Mouse (Mus musculus): ENCODE measurements around the gene Ano3. TPM values are rescaled to one million over a fixed set of nuclear protein-coding genes. Genes with fewer than 3 reads are reported as not detected.

Ano3 gene
- polyA plus RNA-seq, 1 experiment from 2014 or later = 0.73 TPM

GRCm38 (mm10) chr2:110737236-110737635 is 213.5 kb downstream of the Ano3 start:
- Histone ChIP-seq H3K4me3 (ENCODE audit: low read depth, low read length) (no peak overlapping the region), H3K36me3 (replicated peaks; ENCODE audit: control insufficient read depth, insufficient read depth, low read depth, low read length) (no peaks in the 10 kb centered on the region), H3K4me1 (ENCODE audit: control insufficient read depth, insufficient read depth, low read length) (no peaks in the 10 kb centered on the region), H3K9ac (replicated peaks; ENCODE audit: low read length) (no peak overlapping the region), H3K4me2 (ENCODE audit: low read depth, low read length) (no peak overlapping the region), H3K27me3 (ENCODE audit: control insufficient read depth, insufficient read depth, low read length) (no peaks in the 10 kb centered on the region), H3K9me3 (replicated peaks; ENCODE audit: control insufficient read depth, low read length) (no peaks in the 10 kb centered on the region), H3K27ac (replicated peaks; ENCODE audit: low read depth, low read length) (no peak overlapping the region)
- 79% methylated on average over 4 of the region's 4 CpGs for WGBS
- DNase-seq (ENCODE audit: low spot score) (no peak), ATAC-seq (replicated peaks; ENCODE audit: insufficient number of reproducible peaks, low FRiP score, low TSS enrichment, low read depth) (no peak)

GRCm38 (mm10) chr2:110726106-110726505 is 224.6 kb downstream of the Ano3 start:
- ATAC-seq (replicated peaks; ENCODE audit: insufficient number of reproducible peaks, low FRiP score, low TSS enrichment, low read depth) = no peak
- H3K4me1 ChIP-seq (ENCODE audit: control insufficient read depth, insufficient read depth, low read length) = no peaks in the 10 kb centered on the region

GRCm38 (mm10) chr2:110722208-110722607 is 228.5 kb downstream of the Ano3 start:
- ATAC-seq (replicated peaks; ENCODE audit: insufficient number of reproducible peaks, low FRiP score, low TSS enrichment, low read depth) (no peak), DNase-seq (ENCODE audit: low spot score) (no peak)
- no peak overlapping the region for H3K27ac ChIP-seq (replicated peaks; ENCODE audit: low read depth, low read length)
- H3K9me3 ChIP-seq (replicated peaks; ENCODE audit: control insufficient read depth, low read length) = no peaks in the 10 kb centered on the region
- no peaks in the 10 kb centered on the region for H3K27me3 ChIP-seq (ENCODE audit: control insufficient read depth, insufficient read depth, low read length)
- no peaks in the 10 kb centered on the region for H3K36me3 ChIP-seq (replicated peaks; ENCODE audit: control insufficient read depth, insufficient read depth, low read depth, low read length)
- H3K4me2 ChIP-seq (ENCODE audit: low read depth, low read length) = no peak overlapping the region
- H3K4me1 ChIP-seq (ENCODE audit: control insufficient read depth, insufficient read depth, low read length) = no peaks in the 10 kb centered on the region
- WGBS = 90% methylated on average over 1 of the region's 1 CpGs
- no peak overlapping the region for H3K4me3 ChIP-seq (ENCODE audit: low read depth, low read length)
- H3K9ac ChIP-seq (replicated peaks; ENCODE audit: low read length) = no peak overlapping the region

More at GRCm38 (mm10) chr2:110726106-110726505, 224.6 kb downstream of the Ano3 start:
- Histone ChIP-seq H3K27ac (replicated peaks; ENCODE audit: low read depth, low read length) (no peak overlapping the region), H3K9ac (replicated peaks; ENCODE audit: low read length) (no peak overlapping the region), H3K4me2 (ENCODE audit: low read depth, low read length) (no peak overlapping the region), H3K27me3 (ENCODE audit: control insufficient read depth, insufficient read depth, low read length) (no peaks in the 10 kb centered on the region), H3K9me3 (replicated peaks; ENCODE audit: control insufficient read depth, low read length) (no peaks in the 10 kb centered on the region), H3K36me3 (replicated peaks; ENCODE audit: control insufficient read depth, insufficient read depth, low read depth, low read length) (no peaks in the 10 kb centered on the region), H3K4me3 (ENCODE audit: low read depth, low read length) (no peak overlapping the region)
- DNase-seq (ENCODE audit: low spot score) = no peak

GRCm38 (mm10) chr2:110721290-110721753 is 229.4 kb downstream of the Ano3 start, which contains the start of gene Muc15:
Gene Muc15, plus strand, starts transcription at chr2:110721340.
- WGBS = 45% methylated on average over 3 of the region's 3 CpGs
- no peaks in the 10 kb centered on the region for H3K9me3 ChIP-seq (replicated peaks; ENCODE audit: control insufficient read depth, low read length)
- no peak within 1 kb of the TSS for H3K4me3 ChIP-seq (ENCODE audit: low read depth, low read length)
- H3K9ac ChIP-seq (replicated peaks; ENCODE audit: low read length) = no peak within 1 kb of the TSS
- DNase-seq (ENCODE audit: low spot score) (no peak), ATAC-seq (replicated peaks; ENCODE audit: insufficient number of reproducible peaks, low FRiP score, low TSS enrichment, low read depth) (no peak)
- no peaks in the 10 kb centered on the region for H3K4me1 ChIP-seq (ENCODE audit: control insufficient read depth, insufficient read depth, low read length)
- no peaks in the 10 kb centered on the region for H3K36me3 ChIP-seq (replicated peaks; ENCODE audit: control insufficient read depth, insufficient read depth, low read depth, low read length)
- H3K27ac ChIP-seq (replicated peaks; ENCODE audit: low read depth, low read length) = no peak within 1 kb of the TSS
- H3K4me2 ChIP-seq (ENCODE audit: low read depth, low read length) = no peak within 1 kb of the TSS
- H3K27me3 ChIP-seq (ENCODE audit: control insufficient read depth, insufficient read depth, low read length) = no peaks in the 10 kb centered on the region

GRCm38 (mm10) chr2:110719051-110719450 is 231.7 kb downstream of the Ano3 start:
- no peaks in the 10 kb centered on the region for H3K27me3 ChIP-seq (ENCODE audit: control insufficient read depth, insufficient read depth, low read length)
- H3K4me2 ChIP-seq (ENCODE audit: low read depth, low read length) = no peak overlapping the region
- DNase-seq (ENCODE audit: low spot score) (no peak), ATAC-seq (replicated peaks; ENCODE audit: insufficient number of reproducible peaks, low FRiP score, low TSS enrichment, low read depth) (no peak)
- H3K27ac ChIP-seq (replicated peaks; ENCODE audit: low read depth, low read length) = no peak overlapping the region
- H3K36me3 ChIP-seq (replicated peaks; ENCODE audit: control insufficient read depth, insufficient read depth, low read depth, low read length) = no peaks in the 10 kb centered on the region
- H3K4me1 ChIP-seq (ENCODE audit: control insufficient read depth, insufficient read depth, low read length) = no peaks in the 10 kb centered on the region
- H3K9ac ChIP-seq (replicated peaks; ENCODE audit: low read length) = no peak overlapping the region
- no peak overlapping the region for H3K4me3 ChIP-seq (ENCODE audit: low read depth, low read length)
- no peaks in the 10 kb centered on the region for H3K9me3 ChIP-seq (replicated peaks; ENCODE audit: control insufficient read depth, low read length)

GRCm38 (mm10) chr2:110710055-110710720 is 240.5 kb downstream of the Ano3 start:
- 78% methylated on average over 10 of the region's 10 CpGs for WGBS
- no peaks in the 10 kb centered on the region for H3K9me3 ChIP-seq (replicated peaks; ENCODE audit: control insufficient read depth, low read length)

GRCm38 (mm10) chr2:110709436-110709835 is 241.3 kb downstream of the Ano3 start:
- H3K27ac ChIP-seq (replicated peaks; ENCODE audit: low read depth, low read length) = no peak overlapping the region
- 94% methylated on average over 3 of the region's 3 CpGs for WGBS

More at GRCm38 (mm10) chr2:110710055-110710720, 240.5 kb downstream of the Ano3 start:
- Histone ChIP-seq H3K4me3 (ENCODE audit: low read depth, low read length) (no peak overlapping the region), H3K36me3 (replicated peaks; ENCODE audit: control insufficient read depth, insufficient read depth, low read depth, low read length) (no peaks in the 10 kb centered on the region), H3K27me3 (ENCODE audit: control insufficient read depth, insufficient read depth, low read length) (no peaks in the 10 kb centered on the region), H3K4me1 (ENCODE audit: control insufficient read depth, insufficient read depth, low read length) (no peaks in the 10 kb centered on the region), H3K9ac (replicated peaks; ENCODE audit: low read length) (no peak overlapping the region), H3K4me2 (ENCODE audit: low read depth, low read length) (no peak overlapping the region), H3K27ac (replicated peaks; ENCODE audit: low read depth, low read length) (no peak overlapping the region)
- no peak for DNase-seq (ENCODE audit: low spot score)
- no peak for ATAC-seq (replicated peaks; ENCODE audit: insufficient number of reproducible peaks, low FRiP score, low TSS enrichment, low read depth)

GRCm38 (mm10) chr2:110671071-110671624 is 279.6 kb downstream of the Ano3 start:
- Histone ChIP-seq H3K9me3 (replicated peaks; ENCODE audit: control insufficient read depth, low read length) (no peaks in the 10 kb centered on the region), H3K4me2 (ENCODE audit: low read depth, low read length) (no peak overlapping the region), H3K4me1 (ENCODE audit: control insufficient read depth, insufficient read depth, low read length) (no peaks in the 10 kb centered on the region), H3K4me3 (ENCODE audit: low read depth, low read length) (no peak overlapping the region), H3K27ac (replicated peaks; ENCODE audit: low read depth, low read length) (no peak overlapping the region), H3K27me3 (ENCODE audit: control insufficient read depth, insufficient read depth, low read length) (no peaks in the 10 kb centered on the region), H3K9ac (replicated peaks; ENCODE audit: low read length) (no peak overlapping the region), H3K36me3 (replicated peaks; ENCODE audit: control insufficient read depth, insufficient read depth, low read depth, low read length) (no peaks in the 10 kb centered on the region)
- peak; percentile 80 for ATAC-seq (replicated peaks; ENCODE audit: insufficient number of reproducible peaks, low FRiP score, low TSS enrichment, low read depth)
- 46% methylated on average over 2 of the region's 2 CpGs for WGBS
- DNase-seq (ENCODE audit: low spot score) = peak; percentile 80

More at GRCm38 (mm10) chr2:110709436-110709835, 241.3 kb downstream of the Ano3 start:
- ATAC-seq (replicated peaks; ENCODE audit: insufficient number of reproducible peaks, low FRiP score, low TSS enrichment, low read depth) (no peak), DNase-seq (ENCODE audit: low spot score) (no peak)
- H3K36me3 ChIP-seq (replicated peaks; ENCODE audit: control insufficient read depth, insufficient read depth, low read depth, low read length) = no peaks in the 10 kb centered on the region
- H3K9me3 ChIP-seq (replicated peaks; ENCODE audit: control insufficient read depth, low read length) = no peaks in the 10 kb centered on the region
- no peaks in the 10 kb centered on the region for H3K4me1 ChIP-seq (ENCODE audit: control insufficient read depth, insufficient read depth, low read length)
- H3K4me2 ChIP-seq (ENCODE audit: low read depth, low read length) = no peak overlapping the region
- H3K27me3 ChIP-seq (ENCODE audit: control insufficient read depth, insufficient read depth, low read length) = no peaks in the 10 kb centered on the region
- H3K9ac ChIP-seq (replicated peaks; ENCODE audit: low read length) = no peak overlapping the region
- H3K4me3 ChIP-seq (ENCODE audit: low read depth, low read length) = no peak overlapping the region

Measured in embryonic facial prominence, embryonic 11.5 days (tissue).